8 mouse cellular contexts compared by ENCODE assay signal in genomic region chr19:16436335-16437169, GRCm38 (mm10). TPM values are rescaled to one million over a fixed set of nuclear protein-coding genes. Genes with fewer than 3 reads are reported as not detected.
DNase-seq lines count a peak whose midpoint lies in the region; ATAC-seq lines count a peak whose summit lies in the region.

No protein-coding gene starts in this region.

- H3K9me3 ChIP-seq in heart, embryonic 15.5 days (replicated peaks) = no peaks in the 10 kb centered on the region
- no peaks in the 10 kb centered on the region for H3K9me3 ChIP-seq in stomach, embryonic 15.5 days

- peak overlapping the region; percentile 77 for H3K4me2 ChIP-seq in heart, embryonic 15.5 days
- H3K4me2 ChIP-seq in stomach, embryonic 15.5 days = peak overlapping the region; percentile 91

- WGBS in heart, embryonic 15.5 days = 6% methylated on average over 61 of the region's 61 CpGs
- WGBS in macrophage (ENCODE audit: missing documents) = 14% methylated on average over 61 of the region's 61 CpGs
- 5% methylated on average over 61 of the region's 61 CpGs for WGBS in stomach, embryonic 15.5 days

- peak overlapping the region; percentile 53 for H3K4me3 ChIP-seq in heart, embryonic 15.5 days
- peak overlapping the region; percentile 17; the same call in 1 of the 2 replicates for H3K4me3 ChIP-seq in macrophage (ENCODE audit: inconsistent target)
- peak overlapping the region; percentile 52 for H3K4me3 ChIP-seq in stomach, embryonic 15.5 days (replicated peaks)

- no peak overlapping the region for H3K27ac ChIP-seq in heart, embryonic 15.5 days
- no peak overlapping the region for H3K27ac ChIP-seq in macrophage
- H3K27ac ChIP-seq in stomach, embryonic 15.5 days = peak overlapping the region; percentile 36; the same call in 1 of the 2 replicates

- H3K4me1 ChIP-seq in heart, embryonic 15.5 days (replicated peaks) = peaks cover 38% of the 10 kb centered on the region
- H3K4me1 ChIP-seq in stomach, embryonic 15.5 days = peaks cover 26% of the 10 kb centered on the region

- no peak for ATAC-seq in heart, embryonic 15.5 days (replicated peaks; ENCODE audit: insufficient number of reproducible peaks, insufficient read depth, low FRiP score, low read depth)
- no peak for ATAC-seq in stomach, embryonic 15.5 days (ENCODE audit: insufficient read depth, low FRiP score, low read depth)

- no peaks in the 10 kb centered on the region for H3K36me3 ChIP-seq in heart, embryonic 15.5 days
- no peaks in the 10 kb centered on the region for H3K36me3 ChIP-seq in macrophage (ENCODE audit: inconsistent target)
- no peaks in the 10 kb centered on the region for H3K36me3 ChIP-seq in stomach, embryonic 15.5 days

- peak overlapping the region; percentile 49 for H3K9ac ChIP-seq in heart, embryonic 15.5 days
- peak overlapping the region; percentile 24; the same call in 1 of the 2 replicates for H3K9ac ChIP-seq in stomach, embryonic 15.5 days

- no peaks in the 10 kb centered on the region for H3K79me2 ChIP-seq in macrophage (ENCODE audit: inconsistent target)

- DNase-seq in spleen, postnatal 10 days (ENCODE audit: low spot score in 2 of 2) = peak; percentile 23 to 38
- no peak for DNase-seq in spleen, adult 18-20 months
- DNase-seq in embryo, embryonic 10 days (ENCODE audit: low spot score) = peak; percentile 67
- DNase-seq in kidney, postnatal 14 days = peak; percentile 30
- DNase-seq in cerebellum, adult 9-10 months = no peak

- H3K27me3 ChIP-seq in heart, embryonic 15.5 days = peaks cover 29% of the 10 kb centered on the region
- H3K27me3 ChIP-seq in stomach, embryonic 15.5 days (replicated peaks) = no peaks in the 10 kb centered on the region

RNA-seq across cellular contexts. Expression of gene Gna14, which starts 1.0 kb away (rescaled TPM):
- 1.3 and 2.7 TPM in 2 replicates for polyA plus RNA-seq in heart, embryonic 15.5 days (2015; fragmentation: Nextera tagmentation; extraction: Ambion mirVana)
- under 1 TPM in 1 of 26 experiments, not detected in 25; 0.22 TPM for total RNA-seq in macrophage (2018; cell fraction: chromatin; rRNA removed)
- total RNA-seq in macrophage (2018; cell fraction: cytosol; rRNA removed) = under 1 TPM in 10 of 26 experiments, not detected in 16; 0.03 to 0.17 (median 0.05) TPM
- under 1 TPM in 3 of 26 experiments, not detected in 23; 0.17 to 0.37 (median 0.34) TPM for total RNA-seq in macrophage (2018; cell fraction: nucleus; rRNA removed)
- 0.11 to 0.13 TPM in 2 of 3 replicates, not detected in the other for polyA plus RNA-seq in macrophage (2018)
- polyA plus RNA-seq in stomach, embryonic 15.5 days (2015; fragmentation: Nextera tagmentation; extraction: Ambion mirVana) = 14.3 and 19.4 TPM in 2 replicates

Comparison
In these comparisons a context has a peak if more than half of its experiments do, and no peak if none do; other contexts are left out.
1. DNase-seq: peak in spleen, postnatal 10 days (2 of 2), embryo, embryonic 10 days (single experiment) and kidney, postnatal 14 days (single experiment); none in spleen, adult 18-20 months (0 of 2) and cerebellum, adult 9-10 months (single experiment).
2. Peak in every context shown above with its lines, with median percentiles within 50 percentile points of each other: H3K4me3 ChIP-seq.